Mouse (Mus musculus): Measurements from ENCODE around the gene Rap1gap2.
A peak's percentile ranks its signal among the peaks of the same experiment; 100 is the strongest.

The Rap1gap2 gene

DNA sequence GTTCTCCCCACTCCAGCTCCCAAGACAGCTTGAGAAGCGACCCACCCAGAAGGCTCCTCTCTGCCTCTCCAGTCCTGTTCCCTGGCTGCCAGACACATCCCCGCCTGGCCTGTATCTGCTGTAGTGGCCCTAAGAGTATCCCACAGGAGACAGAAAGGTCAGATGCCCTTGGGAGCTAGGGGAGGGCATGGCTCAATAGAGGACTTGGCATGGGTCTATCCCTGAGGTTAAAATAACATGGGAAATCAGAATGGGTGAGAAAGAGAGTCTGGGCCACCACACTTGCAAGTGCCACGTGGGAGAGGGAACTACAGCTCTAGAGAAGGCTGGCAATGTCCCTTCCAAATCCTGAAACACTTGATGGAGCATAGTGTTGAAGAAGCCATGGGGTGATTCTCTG lies 152.3 kb downstream of the Rap1gap2 start:
- no peak for DNase-seq (ENCODE audit: low spot score)

DNA sequence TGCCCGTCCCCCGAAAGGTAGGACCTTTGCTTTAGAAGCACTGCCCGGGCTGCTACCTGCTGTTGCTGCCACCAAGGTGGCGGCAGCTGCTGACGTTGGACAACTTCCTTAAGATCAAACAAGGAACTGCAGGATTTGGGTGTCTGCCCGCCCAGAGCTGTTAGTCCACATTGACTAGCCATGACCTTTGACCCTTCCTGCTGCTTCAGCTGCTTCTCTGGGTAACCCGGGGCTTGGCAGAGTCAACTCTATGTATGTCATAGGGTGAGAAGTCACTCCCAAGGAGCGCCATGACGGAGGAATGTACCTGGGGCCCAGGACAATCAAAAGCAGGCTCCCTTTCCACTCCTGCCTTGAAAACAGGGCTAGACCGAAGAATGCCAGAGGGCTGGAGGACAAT lies 153.5 kb downstream of the Rap1gap2 start:
- no peak for DNase-seq (ENCODE audit: low spot score)

DNA sequence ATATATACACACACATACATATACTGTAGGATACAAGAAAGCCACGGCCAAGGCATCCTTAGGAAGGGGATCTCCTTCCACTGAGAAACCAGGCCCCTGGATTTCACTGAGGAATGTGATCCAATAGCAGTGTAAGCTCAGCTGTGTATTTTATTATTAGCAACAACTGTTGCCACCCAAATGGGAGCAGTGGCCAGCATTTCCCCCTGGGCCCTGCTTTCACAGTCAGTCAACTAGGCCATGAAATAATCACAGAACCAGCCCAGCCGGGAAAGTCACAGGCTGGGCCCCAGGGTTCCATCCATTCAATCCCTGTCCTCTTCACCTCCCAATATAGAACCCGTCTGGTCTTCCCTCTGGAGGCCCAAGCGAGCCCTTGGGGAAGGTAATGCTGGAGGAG lies 162.2 kb downstream of the Rap1gap2 start:
- no peak for DNase-seq (ENCODE audit: low spot score)

DNA sequence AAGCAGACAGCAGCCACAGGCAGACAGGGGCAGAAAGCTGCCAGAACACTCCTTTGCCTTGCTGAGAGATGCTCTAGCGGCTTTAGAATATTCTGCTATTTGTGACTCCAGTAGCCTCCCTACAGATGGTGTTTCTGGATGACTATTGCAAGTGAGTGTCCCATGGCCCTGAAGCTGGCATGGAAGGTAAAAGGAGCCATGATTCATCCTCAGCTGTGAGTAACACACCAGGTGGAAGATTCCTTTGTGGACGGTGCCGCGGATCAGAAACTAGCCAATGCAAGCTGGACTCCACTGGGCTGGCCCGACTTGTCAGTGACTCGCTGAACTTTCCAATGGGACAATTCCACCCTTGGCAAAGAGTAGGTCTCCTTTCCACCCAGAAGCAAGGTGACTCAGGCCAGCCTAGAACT lies 162.7 kb downstream of the Rap1gap2 start:
- peak; percentile 37 for DNase-seq (ENCODE audit: low spot score)

- no peak for DNase-seq (ENCODE audit: low spot score)
Measured at GRCm38 (mm10) chr11:74445591-74445990, 165.1 kb downstream of the Rap1gap2 start.

- no peak for DNase-seq (ENCODE audit: low spot score)
Measured at GRCm38 (mm10) chr11:74443924-74444256, 166.8 kb downstream of the Rap1gap2 start.

DNA sequence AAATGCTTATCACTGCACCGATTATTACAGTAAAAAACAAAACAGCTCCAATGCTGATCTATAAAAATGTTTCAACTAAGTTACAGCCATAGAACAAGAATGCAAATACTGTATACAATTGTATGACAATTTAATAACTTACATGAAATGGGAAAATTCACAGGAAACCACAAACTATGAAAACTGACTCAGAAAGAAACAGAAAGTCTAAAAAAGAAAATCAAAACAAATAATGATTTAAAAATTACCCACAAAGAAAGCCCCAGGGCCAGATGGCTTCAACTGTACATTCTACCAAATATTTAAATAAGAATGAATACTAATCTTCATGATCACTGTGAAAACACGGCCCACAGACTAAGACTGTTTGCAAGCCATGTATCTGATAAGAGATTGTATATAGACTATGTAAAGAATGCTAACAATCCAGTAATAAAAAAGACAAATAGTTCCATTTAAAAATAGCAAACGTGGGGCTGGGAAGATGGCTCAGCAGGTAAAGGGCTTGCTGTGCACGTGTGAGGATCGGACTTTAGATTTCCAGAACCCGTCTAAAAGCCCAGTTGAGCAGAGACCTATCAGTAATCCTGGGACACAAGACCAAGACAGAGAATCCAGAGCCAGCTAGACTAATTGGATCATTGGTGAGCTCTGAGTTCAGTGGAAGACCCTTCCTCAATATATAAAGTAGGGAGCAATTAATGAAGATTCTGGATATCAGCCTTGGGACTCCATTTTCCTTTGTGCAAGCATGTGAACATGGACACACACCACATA lies 167.4 kb downstream of the Rap1gap2 start:
- DNase-seq (ENCODE audit: low spot score): no peak

GRCm38 (mm10) chr11:74442396-74442795 lies 168.3 kb downstream of the Rap1gap2 start:
- no peak for DNase-seq (ENCODE audit: low spot score)

DNA sequence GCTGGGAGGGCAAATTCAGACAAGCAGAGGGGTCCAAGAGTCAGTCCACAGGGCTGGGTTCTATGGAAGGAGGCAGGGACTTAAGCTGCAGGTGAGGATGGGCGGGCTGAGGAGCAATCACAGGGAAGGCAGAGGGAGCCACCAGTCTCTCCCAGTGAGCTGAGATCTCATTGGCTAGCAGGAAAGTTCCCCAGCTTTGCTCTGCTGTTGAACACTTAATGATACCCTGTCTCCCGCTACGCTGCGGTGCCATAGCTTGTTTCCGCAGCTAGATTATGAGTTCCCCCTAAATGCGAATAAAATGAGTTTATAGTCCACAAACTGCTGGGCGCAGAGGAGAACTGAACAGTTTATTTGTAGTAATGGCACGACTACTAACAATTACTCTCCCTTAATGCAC lies 170.6 kb downstream of the Rap1gap2 start:
- DNase-seq (ENCODE audit: low spot score): no peak

DNA sequence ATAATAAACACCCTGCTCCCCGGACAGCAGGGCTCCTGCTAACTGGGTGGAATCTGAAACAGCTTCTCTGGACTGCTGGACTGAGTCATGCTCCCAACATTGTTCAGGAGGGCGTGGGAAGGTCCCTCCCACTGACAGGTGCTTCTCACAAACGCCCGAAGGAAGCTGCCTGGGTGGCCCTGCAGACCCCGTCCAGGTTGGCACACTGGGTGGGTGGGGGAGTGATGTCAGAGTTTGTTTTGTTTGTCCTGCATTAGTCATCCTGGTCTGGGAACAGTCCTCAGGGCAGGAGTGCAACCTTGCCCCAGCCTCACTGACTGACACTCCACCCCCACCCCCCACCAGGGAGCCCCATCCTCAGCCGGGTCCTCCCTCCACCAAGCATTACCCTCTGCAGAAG lies 171.5 kb downstream of the Rap1gap2 start:
- DNase-seq (ENCODE audit: low spot score): no peak

DNA sequence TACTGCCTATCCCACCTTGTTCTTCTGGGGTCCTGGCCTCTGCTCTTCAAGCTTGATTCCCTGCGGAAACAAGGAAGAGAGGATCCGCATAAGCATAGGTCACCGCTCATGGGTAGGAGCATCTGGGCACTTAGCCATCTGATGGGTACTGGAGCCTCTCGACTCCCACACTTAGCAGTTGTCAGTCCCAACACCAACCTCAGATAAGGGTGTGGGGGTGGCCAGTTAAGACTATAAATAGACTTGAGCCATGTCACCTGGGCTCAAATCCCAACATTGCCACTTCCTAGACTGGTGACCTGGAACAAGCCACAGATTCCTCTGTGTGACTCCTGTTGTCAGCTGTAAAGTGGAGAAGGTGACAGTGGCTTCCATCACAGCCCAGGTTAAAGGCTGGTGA lies 172.5 kb downstream of the Rap1gap2 start:
- DNase-seq (ENCODE audit: low spot score): no peak

GRCm38 (mm10) chr11:74435366-74435765 lies 175.3 kb downstream of the Rap1gap2 start:
- DNase-seq (ENCODE audit: low spot score): no peak

GRCm38 (mm10) chr11:74433000-74433399 lies 177.7 kb downstream of the Rap1gap2 start:
- no peak for DNase-seq (ENCODE audit: low spot score)

- no peak for DNase-seq (ENCODE audit: low spot score)
Measured at GRCm38 (mm10) chr11:74429798-74430529, 180.8 kb downstream of the Rap1gap2 start.

GRCm38 (mm10) chr11:74426306-74426705 lies 184.4 kb downstream of the Rap1gap2 start:
- no peak for DNase-seq (ENCODE audit: low spot score)

DNA sequence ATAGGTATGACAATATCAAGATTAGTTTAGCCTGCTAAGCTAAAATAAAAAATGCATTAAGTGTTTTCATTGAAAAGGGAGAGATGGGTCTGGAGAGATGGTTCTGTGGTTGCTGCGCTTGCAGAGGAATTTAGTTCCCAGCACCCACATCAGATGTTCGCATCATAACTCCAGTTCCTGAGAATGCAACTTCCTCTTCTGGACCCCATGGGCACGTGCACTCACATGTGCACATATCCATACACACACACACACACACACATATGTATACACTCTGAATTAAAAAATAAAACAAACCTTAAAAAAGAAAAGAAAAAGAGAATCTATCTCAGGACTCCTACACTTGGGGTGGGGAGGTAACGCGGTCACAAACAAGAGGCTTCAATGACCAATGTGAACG lies 188.7 kb downstream of the Rap1gap2 start:
- no peak for DNase-seq (ENCODE audit: low spot score)

DNA sequence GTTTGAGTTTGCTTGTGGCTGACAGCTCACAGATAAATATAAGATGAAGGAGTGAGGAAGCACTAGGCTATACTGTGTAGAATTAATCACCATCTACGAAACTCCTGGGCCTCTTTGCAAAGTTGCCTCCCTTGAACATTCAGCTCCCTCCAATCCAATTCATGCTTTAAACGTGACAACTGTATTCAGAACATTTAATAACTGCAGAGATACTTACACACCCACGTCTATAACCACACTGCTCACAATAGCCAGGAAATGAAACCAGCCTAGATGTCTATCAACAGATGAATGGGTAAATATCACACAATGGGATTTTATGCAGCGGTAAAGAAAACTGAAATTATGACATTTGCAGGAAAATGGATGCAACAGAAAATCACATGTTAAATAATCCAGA lies 189.6 kb downstream of the Rap1gap2 start:
- no peak for DNase-seq (ENCODE audit: low spot score)

- DNase-seq (ENCODE audit: low spot score): no peak
Measured at GRCm38 (mm10) chr11:74419601-74420000, 191.1 kb downstream of the Rap1gap2 start.

DNA sequence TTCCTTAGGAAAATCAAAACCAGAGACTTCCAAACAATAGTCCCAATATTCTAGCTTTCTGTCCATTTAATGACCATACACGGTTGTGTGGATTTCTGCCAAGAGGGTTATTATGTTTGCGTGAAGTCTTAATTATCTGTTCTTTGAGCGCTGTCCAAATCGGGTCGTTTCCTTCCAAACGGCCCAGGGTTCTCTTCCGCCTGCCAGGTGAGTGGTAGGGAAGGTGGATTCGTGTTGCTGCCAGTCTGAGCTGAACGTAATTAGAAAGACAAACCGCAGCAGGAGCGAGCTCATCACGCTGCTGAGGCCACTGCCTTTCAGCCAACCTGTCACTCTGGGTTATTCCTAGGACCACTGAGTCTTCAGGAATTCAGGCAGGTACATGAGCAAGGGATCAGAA lies 195.0 kb downstream of the Rap1gap2 start:
- no peak for DNase-seq (ENCODE audit: low spot score)

DNA sequence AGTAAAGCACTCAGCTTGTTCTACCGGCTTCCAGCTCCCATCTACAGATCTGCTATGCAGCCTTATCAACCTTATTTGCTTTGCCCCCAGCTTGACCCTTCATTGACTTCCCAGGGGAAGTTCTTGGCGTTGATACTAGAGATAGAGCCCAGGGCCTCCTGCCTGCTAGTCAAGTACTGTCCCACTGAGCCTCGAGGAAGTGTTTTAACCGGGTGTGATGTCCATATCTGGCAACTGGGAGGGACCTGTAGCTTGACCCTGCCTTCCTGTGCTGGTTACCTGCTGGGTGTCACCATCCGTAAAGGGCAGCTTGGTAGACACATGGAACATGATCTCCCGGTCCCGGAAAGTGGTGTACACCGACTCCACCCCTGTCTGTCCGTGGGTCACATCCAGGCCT lies 196.6 kb downstream of the Rap1gap2 start:
- DNase-seq (ENCODE audit: low spot score): no peak

- no peak for DNase-seq (ENCODE audit: low spot score)
Measured at GRCm38 (mm10) chr11:74413449-74413972, 197.2 kb downstream of the Rap1gap2 start.

DNA sequence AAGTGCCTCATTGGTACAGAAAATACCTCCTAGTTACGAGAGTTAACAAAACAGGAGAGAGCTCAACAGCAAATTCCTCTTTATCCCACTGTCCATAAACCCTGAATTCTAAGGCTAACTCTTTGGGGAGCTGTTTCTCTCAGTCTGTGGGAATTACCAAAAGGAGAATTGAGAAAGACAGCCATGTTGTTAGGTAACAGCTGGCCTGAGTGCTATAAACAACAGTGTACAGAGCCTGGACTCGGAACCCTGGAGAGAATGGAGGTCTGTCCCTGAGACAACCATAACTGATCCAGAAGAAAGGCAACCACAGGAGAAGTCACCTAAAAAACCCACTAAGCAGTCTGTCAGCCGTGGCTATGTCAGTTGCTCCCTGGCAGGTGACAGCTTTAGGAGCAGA lies 198.3 kb downstream of the Rap1gap2 start:
- DNase-seq (ENCODE audit: low spot score): no peak

DNA sequence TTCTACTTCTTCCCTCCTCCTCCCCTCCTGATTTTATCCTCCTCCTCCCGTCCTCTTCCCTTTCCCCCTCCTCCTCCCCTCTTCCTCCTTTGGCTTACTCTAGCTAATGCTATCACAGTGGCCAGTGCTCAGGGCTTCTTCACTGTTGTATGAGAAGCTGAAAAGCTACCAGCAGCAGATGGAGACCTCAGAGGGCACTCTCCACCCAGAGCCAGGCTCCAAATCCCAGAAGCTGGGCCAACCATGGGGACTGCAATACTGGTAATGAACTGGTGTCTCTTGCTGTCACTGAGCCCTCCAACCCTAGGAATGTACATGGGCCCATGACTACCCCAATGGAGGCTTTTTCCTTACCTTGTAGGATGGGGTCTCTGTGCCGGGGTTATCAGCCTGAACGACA lies 198.8 kb downstream of the Rap1gap2 start:
- no peak for DNase-seq (ENCODE audit: low spot score)
